Mouse (Mus musculus) heart, embryonic 16.5 days (tissue): Measurements from ENCODE around the gene Acsl1. TPM values are rescaled to one million over a fixed set of nuclear protein-coding genes. Genes with fewer than 3 reads are reported as not detected.

Experiments
- ATAC-seq: fragments of 200-750 bp; cut with Nextera tagmentation; replicated peaks from 2 replicates; pipeline ENCODE4 v1.8.0; 2017; ENCODE audit warnings: moderate number of reproducible peaks; ENCODE audit not compliant: insufficient read depth, low FRiP score; ENCODE audit errors: extremely low read depth
- H3K27ac ChIP-seq: fragments of 300-500 bp; sonication (generic); 2 replicates; pipeline ENCODE4 v1.5.1; 2014; ENCODE audit warnings: mild to moderate bottlenecking, low read length, control low read depth, moderate library complexity
- H3K27me3 ChIP-seq: fragments of 300-500 bp; sonication (generic); 2 replicates; pipeline ENCODE4 v1.6.1; 2014; ENCODE audit warnings: low read length, mixed read lengths; ENCODE audit not compliant: control insufficient read depth, insufficient read depth
- H3K36me3 ChIP-seq: fragments of 300-500 bp; sonication (generic); 2 replicates; pipeline ENCODE4 v1.6.1; 2014; ENCODE audit not compliant: control insufficient read depth, insufficient read depth
- H3K4me1 ChIP-seq: fragments of 300-500 bp; sonication (generic); 2 replicates; pipeline ENCODE4 v1.6.1; 2014; ENCODE audit warnings: low read length, mixed read lengths; ENCODE audit not compliant: control insufficient read depth, insufficient read depth
- H3K4me2 ChIP-seq: fragments of 300-500 bp; sonication (generic); 2 replicates; pipeline ENCODE4 v1.6.1; 2014; ENCODE audit warnings: low read depth, mild to moderate bottlenecking, control low read depth, low read length
- H3K4me3 ChIP-seq: fragments of 300-500 bp; sonication (generic); 2 replicates; pipeline ENCODE4 v1.5.1; 2014; ENCODE audit warnings: mild to moderate bottlenecking, control low read depth, low read length
- H3K9ac ChIP-seq: fragments of 300-500 bp; sonication (generic); 2 replicates; pipeline ENCODE4 v1.6.1; 2014; ENCODE audit warnings: low read length, control low read depth
- H3K9me3 ChIP-seq: fragments of 300-500 bp; sonication (generic); replicated peaks from 2 replicates; pipeline ENCODE4 v1.6.1; 2016; ENCODE audit warnings: low read length; ENCODE audit not compliant: control insufficient read depth
- WGBS: fragments of 180-500 bp; shearing (Covaris S2); extraction: QIAGEN DNeasy Blood & Tissue Kit; methylation state at CpG from one replicate; pipeline ENCODE4 v1.1.7; 2014; 5-methylcytosine and 5-hydroxymethylcytosine counted together
- polyA plus RNA-seq: library from polyadenylated mRNA; unstranded; fragments of >200 nt; fragmentation: Nextera tagmentation; extraction: Ambion mirVana; gene quantifications from 2 replicates; pipeline ENCODE4 v1.2.1, GENCODE M21; 2015

Acsl1 gene
- 88.1 and 94.7 TPM in 2 replicates for polyA plus RNA-seq

DNA sequence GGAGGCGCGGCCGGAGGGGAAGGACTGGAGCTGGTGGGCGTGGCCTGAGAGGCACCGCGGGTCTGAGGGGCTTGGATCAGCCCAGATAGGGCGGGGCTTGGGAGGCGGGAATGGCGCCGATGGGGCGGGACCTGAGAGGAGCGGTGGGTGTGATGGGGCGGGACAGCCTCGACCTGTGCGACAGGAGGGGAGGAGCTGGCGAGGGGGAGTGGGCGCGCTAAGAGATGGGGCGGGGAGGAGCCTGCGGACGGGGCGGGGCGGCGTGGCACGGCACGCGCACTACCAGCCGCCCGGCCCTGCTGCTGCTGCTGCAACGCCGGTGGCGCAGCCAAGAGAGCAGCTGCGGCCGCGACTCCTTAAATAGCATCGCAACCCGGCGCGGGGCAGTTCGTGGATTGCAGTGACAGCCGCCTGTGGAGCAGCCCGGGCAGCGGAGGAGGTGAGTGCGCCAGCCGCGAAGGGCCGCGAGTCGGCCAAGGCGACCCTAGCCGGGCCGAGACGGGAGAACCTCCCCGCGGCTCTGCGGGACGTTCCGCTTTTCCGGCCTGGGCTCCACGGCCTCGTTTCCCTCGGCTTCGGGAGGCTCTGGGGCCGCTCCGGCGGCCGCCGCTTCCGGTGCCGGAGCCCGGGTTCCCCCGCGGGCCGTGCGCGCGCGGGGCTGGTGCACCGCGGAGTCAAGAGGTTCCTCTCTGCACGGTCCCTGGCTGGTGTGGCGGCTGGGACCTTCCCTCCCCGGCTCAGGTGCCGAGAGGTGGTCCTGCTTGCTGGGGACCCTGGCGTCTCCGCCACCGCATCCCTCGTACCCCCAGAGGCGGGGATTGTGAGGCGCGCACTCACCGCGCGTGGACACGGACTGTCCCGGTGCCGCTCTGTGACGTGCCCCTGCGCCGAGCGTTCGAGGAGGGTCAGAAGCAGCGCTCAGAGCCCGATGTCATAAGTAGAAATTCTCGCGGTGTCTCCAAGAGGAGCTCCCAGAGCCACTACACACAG, at the start of gene Acsl1:
Gene Acsl1 (plus strand): TSS at position 246 of the 990 bp plus-strand sequence.
- peak within 1 kb of the TSS; percentile 93 for H3K27ac ChIP-seq
- H3K36me3 ChIP-seq = no peaks in the 10 kb centered on the region
- H3K4me1 ChIP-seq = peaks cover 12% of the 10 kb centered on the region
- WGBS = under 1% methylated on average over 101 of the region's 106 CpGs
- H3K4me3 ChIP-seq = peak within 1 kb of the TSS; percentile 96
- no peaks in the 10 kb centered on the region for H3K27me3 ChIP-seq
- peak within 1 kb of the TSS; percentile 92 for H3K4me2 ChIP-seq
- no peaks in the 10 kb centered on the region for H3K9me3 ChIP-seq
- ATAC-seq = peak; percentile 95
- H3K9ac ChIP-seq = peak within 1 kb of the TSS; percentile 95

DNA sequence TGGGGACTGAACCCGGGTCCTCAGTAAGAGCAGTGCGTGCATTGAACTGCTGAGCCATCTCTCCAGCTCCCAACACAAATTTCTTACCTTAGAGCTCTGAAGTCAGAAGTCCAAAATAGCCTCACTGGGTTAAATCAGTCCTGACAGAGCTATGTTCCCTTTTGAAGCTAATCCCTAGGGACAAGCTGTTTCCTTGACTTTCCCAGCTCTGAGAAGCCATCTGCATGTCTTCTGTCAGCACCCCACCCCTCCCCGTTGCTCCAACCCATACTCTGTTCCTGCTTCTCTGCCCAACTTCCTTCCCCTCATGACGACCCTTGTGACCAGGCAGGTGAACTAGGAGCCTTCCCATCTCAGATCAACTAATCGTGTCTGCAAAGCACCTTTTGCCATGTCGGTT, 49.3 kb upstream of the Acsl1 start:
- 32% methylated on average over 6 of the region's 6 CpGs for WGBS
- no peak overlapping the region for H3K9ac ChIP-seq
- no peaks in the 10 kb centered on the region for H3K36me3 ChIP-seq
- no peak overlapping the region for H3K4me3 ChIP-seq
- H3K27me3 ChIP-seq = no peaks in the 10 kb centered on the region
- H3K4me1 ChIP-seq = peaks cover 3% of the 10 kb centered on the region; the same call in 1 of the 2 replicates
- H3K27ac ChIP-seq = peak overlapping the region; percentile 54; the same call in 1 of the 2 replicates
- no peak overlapping the region for H3K4me2 ChIP-seq
- no peaks in the 10 kb centered on the region for H3K9me3 ChIP-seq
- ATAC-seq = peak; percentile 79

DNA sequence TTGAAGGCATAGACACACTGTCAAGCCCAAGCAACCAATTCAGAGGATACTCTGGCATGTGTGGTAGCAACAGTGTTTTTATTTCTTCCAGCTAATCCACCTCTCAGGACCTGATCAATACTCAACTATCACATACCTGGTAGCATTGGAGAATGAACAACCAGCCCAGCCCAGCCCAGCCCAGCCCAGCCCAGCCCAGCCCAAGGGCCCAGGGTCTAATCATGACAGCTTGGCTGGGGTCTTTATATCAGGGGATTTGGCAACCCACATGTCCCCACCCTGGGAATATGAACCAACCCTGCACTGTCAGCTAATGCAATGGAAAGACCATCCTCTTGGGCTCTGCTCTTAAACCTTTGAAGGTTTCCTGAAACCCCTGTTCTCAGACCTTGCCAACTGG, 42.9 kb upstream of the Acsl1 start:
- Histone ChIP-seq H3K27ac (no peak overlapping the region), H3K4me3 (no peak overlapping the region), H3K36me3 (no peaks in the 10 kb centered on the region), H3K9me3 (no peaks in the 10 kb centered on the region), H3K27me3 (no peaks in the 10 kb centered on the region), H3K4me2 (no peak overlapping the region), H3K9ac (no peak overlapping the region), H3K4me1 (no peaks in the 10 kb centered on the region)
- no peak for ATAC-seq

DNA sequence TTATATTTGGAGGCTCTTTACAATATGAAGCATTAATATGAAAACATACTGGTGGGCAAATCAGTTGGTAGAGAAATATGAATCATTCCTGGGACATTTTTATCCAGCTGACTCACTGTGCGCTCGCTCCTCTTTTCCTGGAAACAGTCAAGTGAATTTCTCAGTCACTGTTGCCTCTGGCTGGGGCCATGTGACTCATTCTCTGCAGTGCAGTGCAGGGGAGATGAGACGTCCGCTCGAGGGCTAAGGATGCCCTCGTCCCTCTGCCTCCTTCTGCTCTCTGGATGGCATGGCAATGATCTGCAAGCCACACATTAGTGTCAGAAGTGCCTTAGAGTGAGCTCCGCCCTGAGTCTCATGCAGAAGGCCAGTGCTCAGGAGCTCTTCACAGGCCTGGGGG, 41.0 kb upstream of the Acsl1 start:
- WGBS = 60% methylated on average over 7 of the region's 7 CpGs
- no peak overlapping the region for H3K4me2 ChIP-seq
- no peak overlapping the region for H3K4me3 ChIP-seq
- H3K4me1 ChIP-seq = no peaks in the 10 kb centered on the region
- no peak overlapping the region for H3K27ac ChIP-seq
- no peaks in the 10 kb centered on the region for H3K9me3 ChIP-seq
- no peak overlapping the region for H3K9ac ChIP-seq
- H3K27me3 ChIP-seq = no peaks in the 10 kb centered on the region
- no peak for ATAC-seq
- no peaks in the 10 kb centered on the region for H3K36me3 ChIP-seq

DNA sequence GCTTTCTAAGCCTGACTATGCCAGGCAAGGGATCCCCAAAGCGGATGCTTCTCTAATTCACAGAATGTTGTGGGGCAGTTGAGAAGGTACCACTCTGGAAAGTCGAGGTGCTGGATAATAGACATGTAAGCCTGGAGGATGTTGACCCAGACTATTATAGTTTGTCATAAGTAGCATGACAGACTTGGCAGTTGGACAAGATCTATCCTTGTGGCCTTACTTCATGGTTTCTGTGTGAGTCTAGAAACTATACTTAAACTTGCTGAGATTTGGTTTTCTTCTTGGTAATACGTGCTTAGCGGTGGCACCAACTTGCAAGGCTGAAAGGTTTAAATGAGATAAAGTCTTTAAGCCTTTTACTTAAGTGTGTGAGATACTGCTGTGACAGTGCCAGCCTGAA, 38.9 kb upstream of the Acsl1 start:
- Histone ChIP-seq H3K4me1 (no peaks in the 10 kb centered on the region), H3K27me3 (no peaks in the 10 kb centered on the region), H3K36me3 (no peaks in the 10 kb centered on the region), H3K4me2 (no peak overlapping the region), H3K4me3 (no peak overlapping the region), H3K9ac (no peak overlapping the region), H3K9me3 (no peaks in the 10 kb centered on the region), H3K27ac (no peak overlapping the region)
- no peak for ATAC-seq
- WGBS = 79% methylated on average over 4 of the region's 4 CpGs

DNA sequence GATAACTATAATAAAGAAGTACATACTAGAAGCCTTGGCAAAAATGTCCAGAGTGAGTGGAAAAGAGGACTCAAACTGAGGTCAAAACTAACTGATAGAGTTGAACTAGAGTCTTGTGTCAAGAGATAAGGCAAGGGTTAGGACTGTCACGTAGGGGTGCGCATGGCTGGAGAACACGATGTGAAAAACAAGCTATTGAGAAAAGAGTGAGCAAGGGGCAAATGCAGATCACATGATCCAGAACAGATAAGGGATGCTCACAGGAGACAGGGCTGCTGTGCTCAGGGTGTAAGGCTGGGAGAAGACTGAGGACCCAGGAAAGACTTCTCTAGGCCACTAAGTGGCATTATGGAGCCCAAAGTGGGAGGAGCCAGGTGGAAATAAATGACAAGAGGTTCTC, 38.3 kb upstream of the Acsl1 start:
- H3K4me2 ChIP-seq = no peak overlapping the region
- no peaks in the 10 kb centered on the region for H3K9me3 ChIP-seq
- ATAC-seq = no peak
- no peak overlapping the region for H3K27ac ChIP-seq
- H3K4me3 ChIP-seq = no peak overlapping the region
- no peak overlapping the region for H3K9ac ChIP-seq
- no peaks in the 10 kb centered on the region for H3K27me3 ChIP-seq
- H3K4me1 ChIP-seq = no peaks in the 10 kb centered on the region
- WGBS = 80% methylated on average over 3 of the region's 3 CpGs
- H3K36me3 ChIP-seq = no peaks in the 10 kb centered on the region

DNA sequence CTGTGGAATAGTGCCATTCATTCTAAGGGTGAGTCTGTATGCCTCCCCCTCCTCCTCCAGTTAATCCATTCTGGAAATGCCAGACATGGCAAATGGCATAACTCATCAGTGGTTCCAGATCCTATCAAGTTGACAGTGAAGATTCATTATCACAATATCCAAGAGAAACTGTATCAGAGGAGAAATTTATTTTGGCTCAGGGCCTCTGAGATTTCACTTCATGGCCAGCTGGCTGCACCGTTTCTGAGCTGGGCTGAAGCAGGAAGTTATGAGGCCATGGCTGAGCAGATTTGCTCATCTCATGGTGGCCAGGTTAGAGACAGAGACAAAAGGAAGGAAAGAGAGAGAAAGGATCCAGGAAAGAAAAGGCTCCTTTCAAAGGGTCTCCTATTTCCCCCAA, 37.2 kb upstream of the Acsl1 start:
- 48% methylated on average over 1 of the region's 1 CpGs for WGBS
- no peaks in the 10 kb centered on the region for H3K9me3 ChIP-seq

DNA sequence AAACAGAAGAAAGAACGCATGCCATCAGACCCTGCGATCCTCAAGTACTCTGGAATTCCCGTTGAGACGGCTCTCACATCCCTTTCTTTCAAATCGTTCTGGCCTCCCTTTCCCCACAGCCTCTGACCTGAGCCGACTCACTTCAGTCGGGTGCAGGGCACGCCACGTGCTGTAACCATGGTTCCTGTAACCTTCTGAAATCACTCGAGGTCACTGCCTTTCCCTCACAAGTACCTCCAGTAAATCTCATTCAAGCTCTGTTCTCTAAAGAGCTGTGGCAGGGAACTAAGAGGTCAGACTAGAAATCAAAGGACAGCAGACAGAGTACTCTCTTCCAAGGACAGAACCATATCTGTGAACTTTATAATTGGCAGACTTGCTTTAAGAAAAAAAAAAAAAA, 32.3 kb upstream of the Acsl1 start:
- ATAC-seq = no peak
- no peaks in the 10 kb centered on the region for H3K4me1 ChIP-seq
- 50% methylated on average over 10 of the region's 10 CpGs for whole genome bisulfite sequencing

More for the DNA sequence above, 37.2 kb upstream of the Acsl1 start:
- no peak for ATAC-seq
- no peak overlapping the region for H3K4me3 ChIP-seq
- no peak overlapping the region for H3K4me2 ChIP-seq
- no peak overlapping the region for H3K9ac ChIP-seq
- no peaks in the 10 kb centered on the region for H3K27me3 ChIP-seq
- no peaks in the 10 kb centered on the region for H3K36me3 ChIP-seq
- H3K27ac ChIP-seq = no peak overlapping the region
- H3K4me1 ChIP-seq = no peaks in the 10 kb centered on the region

More for the DNA sequence above, 32.3 kb upstream of the Acsl1 start:
- Histone ChIP-seq H3K27me3 (no peaks in the 10 kb centered on the region), H3K36me3 (no peaks in the 10 kb centered on the region), H3K4me2 (no peak overlapping the region), H3K9ac (no peak overlapping the region), H3K9me3 (no peaks in the 10 kb centered on the region), H3K27ac (no peak overlapping the region), H3K4me3 (no peak overlapping the region)
